ENCODE assay signal across 30 mouse cellular contexts in the genomic region with DNA sequence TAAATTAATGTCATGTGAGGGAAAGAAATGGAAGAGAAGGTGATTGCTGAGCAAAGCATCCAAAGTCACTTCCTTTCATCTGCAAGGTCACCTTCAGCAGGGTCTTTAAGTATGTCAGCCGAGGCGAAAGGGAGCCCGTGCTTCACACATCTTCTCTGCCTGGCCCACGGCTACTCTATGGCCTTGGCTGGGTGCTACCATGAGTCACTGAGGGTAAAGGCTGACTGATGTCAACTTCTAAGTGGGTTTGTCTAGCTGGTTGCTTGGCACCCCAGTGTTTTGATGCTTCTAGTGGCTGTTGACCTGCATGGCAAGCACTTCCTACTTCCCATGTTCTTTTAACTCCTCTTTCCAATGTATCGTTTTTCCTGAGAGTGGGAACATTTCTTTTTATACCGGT. TPM values are rescaled to one million over a fixed set of nuclear protein-coding genes. Genes with fewer than 3 reads are reported as not detected.
A peak's percentile ranks its signal among the peaks of the same experiment; 100 is the strongest.
DNase-seq lines count a peak whose midpoint lies in the region; ATAC-seq and TF ChIP-seq lines count a peak whose summit lies in the region.
"Had no signal": no experiment of that assay in that cellular context is flagged by ENCODE, and none has a peak within 500 bp of the region (broad histone marks: within the 10 kb centered on the region; RNA-seq: fewer than 3 reads in every experiment).

No protein-coding gene starts in this region.

- ATAC-seq in hindbrain, embryonic 12.5 days (ENCODE audit: low FRiP score), result no peak
- ATAC-seq: CD4-positive, CD25-positive, alpha-beta regulatory T cell, adult 4 months; forebrain, embryonic 13.5 days; forebrain, embryonic 16.5 days; hindbrain, embryonic 16.5 days; intestine, embryonic 15.5 days had no signal

- WGBS in heart, adult 2 months, result 86% methylated on average over 6 of the region's 6 CpGs
- WGBS in hindbrain, embryonic 12.5 days, result 92% methylated on average over 6 of the region's 6 CpGs

- intact Hi-C loops in heart, adult 2 months (cut with DNase I), result no loop called here

- H3K4me3 ChIP-seq in heart, adult 2 months, result no peak overlapping the region
- no peak overlapping the region for H3K4me3 ChIP-seq in hindbrain, embryonic 12.5 days
- H3K4me3 ChIP-seq: forebrain, embryonic 10.5 days; forebrain, embryonic 13.5 days; hindbrain, embryonic 13.5 days; intestine, embryonic 15.5 days had no signal

- DNase-seq in heart, adult 11 months, result peak; percentile 77
- DNase-seq in heart, adult 2 months, result no peak
- DNase-seq in adrenal gland, postnatal 10 days, result peak; percentile 37
- DNase-seq in adrenal gland, postnatal 36 days, result peak; percentile 62 to 69
- DNase-seq in urinary bladder, adult 18-20 months (ENCODE audit: low spot score in 2 of 2), result no peak
- DNase-seq: cerebellum, adult 18-20 months; cerebellum, adult 9-10 months; cerebellum, postnatal 14 days; gastrocnemius, postnatal 25 days; kidney, adult 18-20 months had no signal

- no peak overlapping the region for H3K27ac ChIP-seq in heart, adult 2 months
- H3K27ac ChIP-seq in hindbrain, embryonic 12.5 days, result no peak overlapping the region
- H3K27ac ChIP-seq: forebrain, embryonic 10.5 days; forebrain, embryonic 13.5 days; hindbrain, embryonic 13.5 days; intestine, embryonic 15.5 days had no signal

- no peaks in the 10 kb centered on the region for H3K27me3 ChIP-seq in heart, adult 2 months (ENCODE audit: control insufficient read depth, insufficient read depth, low read length)
- no peaks in the 10 kb centered on the region for H3K27me3 ChIP-seq in hindbrain, embryonic 12.5 days
- H3K27me3 ChIP-seq: forebrain, embryonic 13.5 days; hindbrain, embryonic 13.5 days; intestine, embryonic 15.5 days had no signal

- no peaks in the 10 kb centered on the region for H3K36me3 ChIP-seq in heart, adult 2 months (ENCODE audit: control insufficient read depth, insufficient read depth, low read length)
- H3K36me3 ChIP-seq in hindbrain, embryonic 12.5 days, result no peaks in the 10 kb centered on the region
- H3K36me3 ChIP-seq: forebrain, embryonic 10.5 days; hindbrain, embryonic 13.5 days; intestine, embryonic 15.5 days had no signal

- no peaks in the 10 kb centered on the region for H3K9me3 ChIP-seq in hindbrain, embryonic 12.5 days (replicated peaks)
- H3K9me3 ChIP-seq: forebrain, embryonic 10.5 days; forebrain, embryonic 13.5 days; hindbrain, embryonic 13.5 days; intestine, embryonic 15.5 days had no signal

- no peaks in the 10 kb centered on the region; the same call in 1 of the 2 replicates for H3K4me1 ChIP-seq in heart, adult 2 months (ENCODE audit: control insufficient read depth, insufficient read depth, low read length)
- H3K4me1 ChIP-seq in hindbrain, embryonic 12.5 days, result no peaks in the 10 kb centered on the region
- H3K4me1 ChIP-seq: forebrain, embryonic 10.5 days; forebrain, embryonic 13.5 days; hindbrain, embryonic 13.5 days; intestine, embryonic 15.5 days had no signal

- H3K79me2 ChIP-seq in heart, adult 2 months (replicated peaks; ENCODE audit: control insufficient read depth, insufficient read depth, low read length), result no peaks in the 10 kb centered on the region

- H3K4me2 ChIP-seq in hindbrain, embryonic 12.5 days (replicated peaks), result no peak overlapping the region
- H3K4me2 ChIP-seq: forebrain, embryonic 13.5 days; heart, embryonic 11.5 days; hindbrain, embryonic 13.5 days; intestine, embryonic 15.5 days had no signal

- no peak overlapping the region for H3K9ac ChIP-seq in heart, adult 2 months (ENCODE audit: low read depth, low read length)
- H3K9ac ChIP-seq in hindbrain, embryonic 12.5 days, result no peak overlapping the region
- H3K9ac ChIP-seq: forebrain, embryonic 13.5 days; hindbrain, embryonic 13.5 days; intestine, embryonic 15.5 days had no signal

- TF ChIP-seq POLR2A in heart, adult 2 months (IDR thresholded peaks at IDR 0.05; ENCODE audit: insufficient read depth, low read depth, low read length), result no peak

- TF ChIP-seq CTCF in heart, adult 2 months (IDR thresholded peaks at IDR 0.05), result no peak

- TF ChIP-seq EP300 in heart, adult 2 months (IDR thresholded peaks at IDR 0.05; ENCODE audit: insufficient read depth, low read depth, low read length), result no peak

RNA-seq across cellular contexts. Expression of a gene that starts 20.3 kb away (rescaled TPM):
- total RNA-seq in heart, adult 2 months (2021), result not detected
- not detected in 2 replicates for polyA plus RNA-seq in heart, adult 2 months (2012; rRNA removed)
- total RNA-seq in adrenal gland, postnatal 10 days (2021), result not detected
- total RNA-seq in adrenal gland, postnatal 36 days (2021), result not detected
- polyA plus RNA-seq in hindbrain, embryonic 12.5 days (2016; fragmentation: Nextera tagmentation; extraction: Ambion mirVana), result not detected in 2 replicates
- total RNA-seq: gastrocnemius, adult 18-20 months; gastrocnemius, postnatal 25 days; heart, adult 8-10 months; heart, postnatal 25 days; hematopoietic stem cell, adult 5-6 weeks; MEL had no signal
- polyA plus RNA-seq: C2C12; CD4-positive, CD25-positive, alpha-beta regulatory T cell, adult 4 months; embryonic facial prominence, embryonic 11.5 days; embryonic facial prominence, embryonic 14.5 days; forebrain, embryonic 10.5 days; forebrain, embryonic 13.5 days; gonadal fat pad, adult 2 months; heart, embryonic 11.5 days; heart, embryonic 14.5 days; heart, postnatal 0 days; hindbrain, embryonic 13.5 days; hindbrain, embryonic 16.5 days; intestine, embryonic 15.5 days had no signal

RNA-seq across cellular contexts. Expression of a gene that starts 36.7 kb away (rescaled TPM):
- 100 to 1,000 TPM; 182 to 219 TPM for total RNA-seq in heart, adult 2 months (2021)
- 122 and 281 TPM in 2 replicates for polyA plus RNA-seq in heart, adult 2 months (2012; rRNA removed)
- 100 to 1,000 TPM; 142 to 154 TPM for total RNA-seq in adrenal gland, postnatal 10 days (2021)
- 10 to 100 TPM; 24.9 to 34.7 TPM for total RNA-seq in adrenal gland, postnatal 36 days (2021)
- polyA plus RNA-seq in hindbrain, embryonic 12.5 days (2016; fragmentation: Nextera tagmentation; extraction: Ambion mirVana), result 78.8 and 85.8 TPM in 2 replicates
- total RNA-seq: hematopoietic stem cell, adult 5-6 weeks; MEL had no signal
- polyA plus RNA-seq: C2C12; CD4-positive, CD25-positive, alpha-beta regulatory T cell, adult 4 months had no signal

RNA-seq across cellular contexts. Expression of a gene that starts 52.2 kb away (rescaled TPM):
- total RNA-seq in heart, adult 2 months (2021), result not detected
- polyA plus RNA-seq in heart, adult 2 months (2012; rRNA removed), result not detected in 2 replicates
- total RNA-seq in adrenal gland, postnatal 10 days (2021), result 1 to 10 TPM in 1 of 2 experiments, under 1 TPM in 1; 0.18 to 8.6 TPM
- total RNA-seq in adrenal gland, postnatal 36 days (2021), result not detected
- polyA plus RNA-seq in hindbrain, embryonic 12.5 days (2016; fragmentation: Nextera tagmentation; extraction: Ambion mirVana), result 0.50 and 0.93 TPM in 2 replicates
- total RNA-seq: heart, adult 8-10 months; heart, postnatal 25 days; MEL had no signal
- polyA plus RNA-seq: CD4-positive, CD25-positive, alpha-beta regulatory T cell, adult 4 months; gonadal fat pad, adult 2 months; heart, embryonic 11.5 days; heart, embryonic 14.5 days had no signal

Comparison
In these comparisons a context has a peak if more than half of its experiments do, and no peak if none do; other contexts are left out.
1. DNase-seq: peak in heart, adult 11 months (single experiment), adrenal gland, postnatal 10 days (single experiment) and adrenal gland, postnatal 36 days (2 of 2); none in heart, adult 2 months (0 of 2) and urinary bladder, adult 18-20 months (0 of 2).
2. RNA of a gene that starts 36.7 kb away (total RNA-seq): 182 to 219 TPM in heart, adult 2 months and 142 to 154 TPM in adrenal gland, postnatal 10 days; 24.9 to 34.7 TPM in adrenal gland, postnatal 36 days; every median in the first group is over 4 times any median in the second.